Mouse (Mus musculus) testis, adult 2 months (tissue): ENCODE data around the gene Agpat3. TPM values are rescaled to one million over a fixed set of nuclear protein-coding genes. Genes with fewer than 3 reads are reported as not detected.
A peak's percentile ranks its signal among the peaks of the same experiment; 100 is the strongest.

ENCODE experiments used
- H3K27ac ChIP-seq: fragments of 200-500 bp; 2 replicates; pipeline ENCODE4 v1.5.1; 2012; ENCODE audit warnings: low read depth, low read length; ENCODE audit not compliant: control insufficient read depth, insufficient read depth
- H3K27me3 ChIP-seq: fragments of 200-500 bp; 2 replicates; pipeline ENCODE4 v1.6.1; 2012; ENCODE audit warnings: mild to moderate bottlenecking, low read length, moderate library complexity; ENCODE audit not compliant: control insufficient read depth, insufficient read depth
- H3K36me3 ChIP-seq: fragments of 200-500 bp; 2 replicates; pipeline ENCODE4 v1.6.1; 2012; ENCODE audit warnings: mild to moderate bottlenecking, low read length; ENCODE audit not compliant: control insufficient read depth, insufficient read depth
- H3K4me1 ChIP-seq: fragments of 200-500 bp; 2 replicates; pipeline ENCODE4 v1.6.1; 2012; ENCODE audit warnings: low read length; ENCODE audit not compliant: control insufficient read depth, insufficient read depth
- H3K4me3 ChIP-seq: fragments of 200-500 bp; 2 replicates; pipeline ENCODE4 v1.5.1; 2012; ENCODE audit warnings: low read depth, mild to moderate bottlenecking, low read length, moderate library complexity, mixed read lengths; ENCODE audit not compliant: control insufficient read depth
- CTCF ChIP-seq: fragments of 200-500 bp; IDR thresholded peaks from 2 replicates; pipeline ENCODE4 v1.5.1; 2012; ENCODE audit warnings: low read depth, mild to moderate bottlenecking, inconsistent platforms, low read length, moderate library complexity; ENCODE audit not compliant: control insufficient read depth, insufficient read depth, insufficient replicate concordance
- POLR2A ChIP-seq: fragments of 200-500 bp; IDR thresholded peaks from 2 replicates; pipeline ENCODE4 v1.6.1; 2012; ENCODE audit warnings: low read depth, mild to moderate bottlenecking, inconsistent platforms, low read length, moderate library complexity; ENCODE audit not compliant: control insufficient read depth
- polyA plus RNA-seq: library from polyadenylated mRNA; depleted of rRNA; stranded (reverse); fragments of >200 nt; gene quantifications from 2 replicates; pipeline ENCODE4 v1.2.3, GENCODE M21; 2012; rRNA removed

The Agpat3 gene
- polyA plus RNA-seq = 1,109 and 1,110 TPM in 2 replicates

DNA sequence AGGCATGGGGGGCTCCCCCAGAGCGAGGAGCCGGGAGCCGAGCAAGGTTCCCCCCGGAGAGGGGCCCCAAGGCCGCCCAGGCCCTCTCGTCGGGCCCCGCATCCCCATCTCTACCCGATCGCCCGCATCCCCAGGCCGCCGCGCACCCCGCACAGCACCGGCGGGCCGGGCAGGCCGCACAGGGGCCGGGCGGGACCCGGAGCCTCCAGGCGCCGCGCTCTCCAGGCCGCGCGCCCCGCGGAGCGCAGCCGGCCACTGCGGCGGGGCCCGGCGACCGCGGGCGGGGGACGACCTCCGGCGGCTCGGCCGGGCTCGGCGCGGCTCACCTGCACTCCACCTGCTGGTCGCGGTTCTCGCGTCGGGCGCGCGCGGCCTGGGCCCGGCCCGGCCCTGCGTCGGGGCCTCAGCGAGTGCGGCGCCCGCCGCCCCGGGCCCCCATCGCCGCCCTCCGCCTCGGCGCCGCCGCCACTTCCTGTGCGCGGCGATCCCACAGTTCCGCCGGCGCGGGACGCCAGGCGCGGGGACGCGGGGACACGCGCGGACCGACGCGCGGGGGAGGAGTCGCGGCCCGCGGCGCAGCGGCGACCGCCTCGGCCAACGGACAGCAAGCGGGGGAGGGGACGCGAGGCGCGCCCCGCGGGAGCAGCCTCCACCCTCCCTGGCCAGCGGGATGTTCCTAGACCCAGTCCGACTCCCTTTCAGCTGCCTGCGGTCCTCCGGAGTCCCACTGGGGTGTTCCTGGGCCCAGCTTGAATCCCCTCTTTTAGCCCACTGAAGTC is at the start of gene Agpat3:
Agpat3 (minus strand) TSS at position 603 of the 779 bp plus-strand sequence.
- Histone ChIP-seq H3K27ac (peak within 1 kb of the TSS; percentile 100), H3K27me3 (no peaks in the 10 kb centered on the region; the same call in 1 of the 2 replicates), H3K36me3 (no peaks in the 10 kb centered on the region; the same call in 1 of the 2 replicates), H3K4me1 (peaks cover 17% of the 10 kb centered on the region), H3K4me3 (peak within 1 kb of the TSS; percentile 97)
- TF ChIP-seq CTCF = no peak
- TF ChIP-seq POLR2A = peak; percentile 93

DNA sequence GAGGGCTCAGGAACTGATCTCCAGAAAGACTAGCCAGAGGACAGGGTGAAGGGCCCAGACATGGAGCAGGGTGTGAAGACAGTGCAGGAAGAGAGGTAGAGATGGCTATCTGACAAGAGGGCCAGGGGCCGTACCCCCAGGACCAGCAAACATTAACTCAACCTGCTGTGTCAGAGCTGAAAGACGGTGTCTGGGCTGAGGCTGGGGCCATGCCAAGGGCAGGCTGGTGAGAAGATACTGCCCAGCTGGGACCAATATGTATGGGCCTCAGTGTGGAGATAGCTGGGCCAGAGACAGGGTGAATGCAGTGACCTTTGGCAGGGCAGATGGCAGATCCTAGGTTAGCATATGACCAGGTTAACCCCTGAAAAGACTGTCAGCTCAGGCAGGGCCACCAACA is 48.8 kb upstream of the Agpat3 start:
- Histone ChIP-seq H3K27ac (no peak overlapping the region), H3K4me1 (peaks cover 5% of the 10 kb centered on the region), H3K36me3 (no peaks in the 10 kb centered on the region; the same call in 1 of the 2 replicates), H3K4me3 (no peak overlapping the region), H3K27me3 (no peaks in the 10 kb centered on the region)
- no peak for TF ChIP-seq CTCF
- no peak for TF ChIP-seq POLR2A

DNA sequence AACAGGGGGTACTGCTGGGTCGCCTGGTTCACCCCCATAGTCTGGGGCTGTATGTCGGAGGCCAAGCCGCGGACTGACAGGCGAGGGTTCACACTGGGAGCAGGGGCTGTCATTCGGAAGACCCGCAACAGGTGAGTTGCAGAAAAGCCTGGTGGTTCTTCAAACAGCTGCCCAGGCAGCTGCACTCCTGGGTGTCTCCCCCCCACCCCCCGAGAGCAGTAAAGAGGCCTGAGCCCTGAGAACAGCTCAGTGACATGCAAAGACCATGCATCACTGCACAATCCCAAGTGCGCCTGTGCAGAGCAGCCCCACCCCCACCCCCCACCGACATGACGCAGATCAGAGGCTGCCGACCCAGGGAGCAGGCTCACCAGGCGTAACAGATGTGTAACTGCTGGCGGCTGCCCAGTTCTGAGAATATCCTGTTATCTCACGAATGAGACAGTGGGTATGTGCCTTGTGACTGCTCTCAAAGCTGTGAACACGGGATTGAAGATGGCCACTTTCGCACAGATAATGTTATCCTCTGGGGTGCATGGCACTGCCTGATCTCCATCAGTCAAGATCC is 46.9 kb upstream of the Agpat3 start:
- H3K4me3 ChIP-seq = no peak overlapping the region

DNA sequence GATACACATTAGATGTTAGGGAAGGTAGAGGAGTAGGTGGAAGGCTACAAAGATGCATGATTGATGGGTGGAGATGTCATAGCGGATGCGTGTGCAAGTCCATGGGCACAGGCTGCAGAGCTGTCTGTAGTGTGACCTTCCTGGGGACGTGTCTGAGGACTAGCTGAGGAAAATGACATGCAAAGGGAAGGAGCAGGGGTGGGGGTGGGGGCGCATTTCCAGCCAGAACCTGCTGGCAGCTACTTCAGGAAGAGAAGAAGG is 44.3 kb upstream of the Agpat3 start:
- H3K27ac ChIP-seq = no peak overlapping the region

More for the DNA sequence above, 46.9 kb upstream of the Agpat3 start:
- H3K36me3 ChIP-seq = no peaks in the 10 kb centered on the region; the same call in 1 of the 2 replicates
- H3K4me1 ChIP-seq = peaks cover 10% of the 10 kb centered on the region
- TF ChIP-seq CTCF (no peak), POLR2A (no peak)
- H3K27me3 ChIP-seq = no peaks in the 10 kb centered on the region
- no peak overlapping the region for H3K27ac ChIP-seq

GRCm38 (mm10) chr10:78395819-78396624 is 43.7 kb upstream of the Agpat3 start:
- Histone ChIP-seq H3K36me3 (no peaks in the 10 kb centered on the region), H3K4me3 (no peak overlapping the region), H3K27ac (no peak overlapping the region), H3K4me1 (peaks cover 17% of the 10 kb centered on the region), H3K27me3 (no peaks in the 10 kb centered on the region)
- TF ChIP-seq CTCF = peak; percentile 95
- TF ChIP-seq POLR2A = no peak

More for the DNA sequence above, 44.3 kb upstream of the Agpat3 start:
- TF ChIP-seq CTCF = no peak; the same call in 1 of the 2 replicates
- TF ChIP-seq POLR2A = no peak
- peaks cover 17% of the 10 kb centered on the region for H3K4me1 ChIP-seq
- H3K27me3 ChIP-seq = no peaks in the 10 kb centered on the region
- H3K4me3 ChIP-seq = no peak overlapping the region
- no peaks in the 10 kb centered on the region for H3K36me3 ChIP-seq

DNA sequence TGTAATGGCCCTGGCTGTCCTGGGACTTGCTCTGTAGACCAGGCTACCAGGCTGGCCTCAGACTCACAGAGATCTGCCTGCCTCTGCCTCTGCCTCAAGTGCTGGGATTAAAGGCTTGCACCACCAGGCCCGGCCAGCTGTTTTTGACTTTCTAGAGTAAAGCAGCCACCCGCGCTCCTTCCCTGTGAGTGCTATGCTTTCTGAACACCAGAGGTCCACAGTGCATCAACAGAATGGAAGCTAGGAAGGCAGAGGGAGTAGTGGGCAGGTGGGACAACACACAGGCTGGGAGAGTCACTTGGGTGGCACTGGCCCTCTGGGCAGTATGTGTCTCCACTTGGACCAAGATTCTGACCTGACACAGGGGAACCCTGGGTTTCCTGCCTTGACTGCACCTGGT is 43.1 kb upstream of the Agpat3 start:
- peaks cover 17% of the 10 kb centered on the region for H3K4me1 ChIP-seq
- H3K27ac ChIP-seq = no peak overlapping the region
- no peaks in the 10 kb centered on the region for H3K36me3 ChIP-seq
- TF ChIP-seq CTCF (no peak), POLR2A (no peak)
- no peak overlapping the region for H3K4me3 ChIP-seq
- no peaks in the 10 kb centered on the region for H3K27me3 ChIP-seq

DNA sequence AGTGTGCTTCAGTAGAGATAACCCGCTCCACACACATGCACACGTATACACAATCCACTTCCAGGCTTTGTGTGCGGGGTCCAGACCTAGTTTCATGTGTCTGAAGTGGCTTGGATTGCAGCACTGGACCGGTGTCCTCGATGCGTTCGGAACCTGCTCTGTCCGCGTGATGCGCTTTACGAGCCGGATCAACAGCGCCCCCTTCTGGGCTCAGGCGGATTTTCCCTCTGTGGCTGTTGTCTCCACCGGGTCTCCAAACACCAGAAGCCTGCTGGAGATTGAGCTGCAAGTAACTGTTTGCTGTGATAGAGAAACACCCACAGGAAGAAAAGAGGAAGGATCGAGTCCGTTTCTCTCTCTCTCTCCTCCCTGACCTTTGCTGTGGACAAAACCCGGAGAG is 39.8 kb upstream of the Agpat3 start:
- no peaks in the 10 kb centered on the region for H3K36me3 ChIP-seq
- H3K27me3 ChIP-seq = no peaks in the 10 kb centered on the region
- no peak for TF ChIP-seq POLR2A
- peak; percentile 98 for TF ChIP-seq CTCF
- peaks cover 17% of the 10 kb centered on the region for H3K4me1 ChIP-seq
- H3K27ac ChIP-seq = no peak overlapping the region
- H3K4me3 ChIP-seq = peak overlapping the region; percentile 47
